ENCODE assay signal across 8 mouse cellular contexts in the genomic region with DNA sequence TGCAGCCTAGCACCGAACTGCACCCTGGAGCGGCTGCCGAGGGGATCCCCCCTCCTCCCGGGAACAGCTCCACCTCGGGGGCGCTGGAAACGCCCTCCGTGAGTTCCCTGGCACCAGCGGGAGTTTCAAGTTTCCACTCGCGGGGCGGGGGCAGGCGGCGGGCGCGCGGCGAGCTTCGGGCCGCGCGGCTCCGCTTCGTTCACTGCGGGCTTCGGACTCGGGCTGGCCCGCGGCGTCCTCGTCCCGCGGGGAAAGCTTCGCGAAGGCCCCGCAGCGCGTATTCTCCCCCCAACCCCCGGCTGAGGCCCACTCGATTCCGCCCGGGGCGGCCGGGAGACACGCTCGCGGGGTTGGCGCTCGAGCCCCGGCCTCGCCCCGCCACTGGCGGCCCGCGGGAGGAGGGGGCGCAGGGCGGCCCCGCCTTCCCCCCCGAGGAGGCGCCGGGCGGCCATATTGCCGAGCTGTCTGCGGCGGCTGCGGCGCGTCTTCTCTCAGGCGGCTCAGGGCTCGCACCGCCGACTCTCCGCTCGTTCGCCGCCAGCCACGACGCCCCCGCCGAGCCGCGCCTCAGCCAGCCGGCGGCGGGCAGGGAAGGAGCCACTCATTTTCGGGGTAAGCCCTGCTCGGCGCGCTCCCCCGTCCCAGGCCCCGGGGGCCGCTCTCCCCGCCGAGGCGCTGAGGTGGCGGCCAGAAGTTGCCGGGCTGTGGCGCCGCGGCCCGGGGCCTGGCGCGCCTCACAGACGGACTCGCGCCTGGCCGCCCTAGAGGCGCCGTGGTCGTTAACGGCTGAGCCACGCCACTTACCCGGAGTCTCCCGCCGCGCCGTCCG. TPM values are rescaled to one million over a fixed set of nuclear protein-coding genes. Genes with fewer than 3 reads are reported as not detected.
DNase-seq lines count a peak whose midpoint lies in the region; ATAC-seq lines count a peak whose summit lies in the region.

No protein-coding gene starts in this region.

- H3K4me3 ChIP-seq in hindbrain, embryonic 10.5 days: peak overlapping the region; percentile 97

- no peaks in the 10 kb centered on the region for H3K9me3 ChIP-seq in hindbrain, embryonic 10.5 days

- peaks cover 36% of the 10 kb centered on the region for H3K4me1 ChIP-seq in hindbrain, embryonic 10.5 days (replicated peaks)

- peak; percentile 88 for ATAC-seq in frontal cortex, adult (ENCODE audit: low TSS enrichment)

- no peaks in the 10 kb centered on the region for H3K36me3 ChIP-seq in hindbrain, embryonic 10.5 days

- H3K27me3 ChIP-seq in hindbrain, embryonic 10.5 days (ENCODE audit: insufficient read depth, poor library complexity, severe bottlenecking): no peaks in the 10 kb centered on the region

- peak overlapping the region; percentile 100 for H3K27ac ChIP-seq in hindbrain, embryonic 10.5 days

- WGBS in hindbrain, embryonic 10.5 days: under 1% methylated on average over 104 of the region's 118 CpGs

- DNase-seq in MN1 (ENCODE audit: low spot score): peak; percentile 85
- DNase-seq in cerebellum, adult 8-10 months: peak; percentile 74
- DNase-seq in hindbrain, embryonic 10.5 days (ENCODE audit: low spot score): peak; percentile 80
- peak; percentile 73 to 85 for DNase-seq in layer of hippocampus, postnatal 14 days (ENCODE audit: low spot score in 2 of 2)
- peak; percentile 93 for DNase-seq in lung, postnatal 10 days
- DNase-seq in ovary, postnatal 14 days (ENCODE audit: low spot score): peak; percentile 76
- DNase-seq in thymus, postnatal 10 days (ENCODE audit: low spot score in 2 of 2): peak; percentile 73 to 83

RNA-seq across cellular contexts. Expression of a gene that starts 1.1 kb away (rescaled TPM):
- polyA plus RNA-seq in hindbrain, embryonic 10.5 days (2016; fragmentation: Nextera tagmentation; extraction: Ambion mirVana): 128 and 160 TPM in 2 replicates
- total RNA-seq in layer of hippocampus, postnatal 14 days (2021): 10 to 100 TPM; 59.7 to 67.2 TPM

Comparison
In these comparisons a context has a peak if more than half of its experiments do, and no peak if none do; other contexts are left out.
1. Peak in every context shown above with its lines: DNase-seq, ATAC-seq, H3K4me3 ChIP-seq and H3K27ac ChIP-seq.